Mouse (Mus musculus) left cerebral cortex, adult 2 months (tissue): Measurements from ENCODE around the gene Onecut1. TPM values are rescaled to one million over a fixed set of nuclear protein-coding genes. Genes with fewer than 3 reads are reported as not detected.

Experiments
- DNase-seq, 2 experiments: peaks; one replicate each; pipeline ENCODE4 v3.0.0; 2021 to 2022; ENCODE audit warnings: low spot score in 2 of 2, mixed read lengths in 1 of 2; ENCODE audit errors: extremely low spot score in 1 of 2
- H3K27ac ChIP-seq: fragments of 200-600 bp; 2 replicates; pipeline ENCODE4 v1.8.1; 2022
- H3K4me3 ChIP-seq: fragments of 200-600 bp; 2 replicates; pipeline ENCODE4 v1.8.1; 2022
- CTCF ChIP-seq: fragments of 200-600 bp; IDR thresholded peaks from 2 replicates; pipeline ENCODE4 v1.8.1; 2022; ENCODE audit warnings: antibody characterized with exemption, mild to moderate bottlenecking, moderate library complexity
- intact Hi-C: fragments of 180-260 bp; cut with DNase I; formaldehyde crosslinking; loops from one replicate; pipeline ENCODE4 v1.15.1; 2025
- total RNA-seq, 2 experiments: library from RNA; stranded (reverse); gene quantifications; 2 replicates each; pipeline ENCODE4 v1.2.3; 2021

Gene Onecut1
- total RNA-seq, 2 experiments from 2014 or later, result 0.14 to 0.29 TPM

DNA sequence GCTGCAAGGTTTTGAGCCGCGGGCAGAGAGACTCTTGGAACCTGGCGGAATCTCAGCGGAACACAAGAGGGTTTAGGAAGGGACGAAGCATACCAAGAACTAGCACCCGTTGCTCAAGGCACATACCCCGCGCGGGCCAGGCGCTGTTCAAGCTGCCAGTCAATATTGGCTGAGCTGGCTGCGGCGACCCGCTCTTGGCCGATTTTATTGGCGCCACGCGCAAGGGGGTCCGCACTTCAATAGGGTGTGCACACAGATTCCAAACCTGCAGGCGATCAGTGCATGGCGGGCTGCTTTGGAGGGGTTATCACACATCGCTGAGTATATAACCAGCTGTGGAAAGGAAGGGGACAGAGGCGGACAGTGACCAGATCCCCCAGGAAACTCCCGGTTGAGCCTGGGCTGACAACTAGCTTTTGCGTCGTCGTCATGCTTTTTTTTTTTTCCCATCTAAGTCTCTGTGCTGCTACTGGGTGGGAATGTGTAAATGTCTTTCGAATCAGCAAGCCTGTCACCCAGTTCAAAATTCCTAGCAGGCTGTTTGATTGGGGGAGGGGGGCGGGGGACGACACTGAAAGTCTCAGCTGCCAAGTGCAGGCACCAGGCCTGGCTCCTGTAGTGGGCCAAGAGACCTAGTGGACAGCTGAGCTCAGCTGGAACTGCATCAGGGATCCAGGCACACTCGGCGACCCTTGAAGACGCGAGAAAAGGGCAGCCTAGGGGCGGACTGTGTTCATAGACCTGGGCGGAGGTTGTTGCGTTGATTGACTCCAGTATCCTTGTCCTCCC, 2.1 kb downstream of the Onecut1 start:
- no peak overlapping the region for H3K27ac ChIP-seq
- H3K4me3 ChIP-seq, result no peak overlapping the region
- intact Hi-C loops, result no loop called here

GRCm38 (mm10) chr9:74864471-74864870, 2.8 kb downstream of the Onecut1 start:
- Histone ChIP-seq H3K4me3 (no peak overlapping the region), H3K27ac (no peak overlapping the region)
- TF ChIP-seq CTCF, result no peak
- intact Hi-C loops, result no loop called here
- DNase-seq, result no peak

More for the DNA sequence above, 2.1 kb downstream of the Onecut1 start:
- TF ChIP-seq CTCF, result no peak
- no peak for DNase-seq

DNA sequence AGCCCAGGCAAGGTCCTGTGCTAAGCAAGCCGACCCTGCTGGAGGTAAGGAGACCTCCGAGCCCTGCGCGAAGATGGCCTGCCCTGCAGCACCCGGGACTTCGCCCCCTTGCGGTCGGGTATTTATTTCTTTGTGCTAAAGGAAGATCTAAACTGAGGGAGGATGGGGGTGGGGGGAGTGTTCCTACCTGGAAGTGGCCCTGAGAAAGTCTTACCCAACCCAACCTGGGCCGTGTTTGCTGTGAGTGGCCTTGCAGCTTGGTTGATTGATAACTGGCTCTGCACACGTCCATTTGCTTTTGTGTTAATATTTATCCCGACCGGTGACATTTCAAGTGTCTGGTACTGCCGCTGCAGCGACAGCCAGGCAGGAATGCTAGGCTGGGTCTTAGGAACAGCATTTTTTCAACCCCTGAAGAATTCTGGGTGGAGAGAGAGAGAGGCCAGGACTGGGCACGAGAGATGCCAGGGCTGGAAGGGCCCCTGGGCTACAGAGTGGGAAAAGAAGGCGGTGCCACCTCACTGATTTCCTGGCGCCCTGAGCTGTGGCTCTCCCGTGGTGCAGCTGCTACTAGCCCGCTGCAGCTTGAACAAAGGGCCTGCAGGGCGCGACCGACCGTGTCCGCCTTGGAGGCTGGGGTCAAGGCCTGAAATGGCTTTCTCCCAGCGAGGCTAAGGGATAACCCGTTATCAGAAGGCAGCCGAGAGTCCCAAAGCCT, 5.0 kb downstream of the Onecut1 start:
- Histone ChIP-seq H3K27ac (no peak overlapping the region), H3K4me3 (no peak overlapping the region)
- intact Hi-C loops, result no loop called here
- TF ChIP-seq CTCF, result no peak; the same call in 1 of the 2 replicates
- no peak for DNase-seq

DNA sequence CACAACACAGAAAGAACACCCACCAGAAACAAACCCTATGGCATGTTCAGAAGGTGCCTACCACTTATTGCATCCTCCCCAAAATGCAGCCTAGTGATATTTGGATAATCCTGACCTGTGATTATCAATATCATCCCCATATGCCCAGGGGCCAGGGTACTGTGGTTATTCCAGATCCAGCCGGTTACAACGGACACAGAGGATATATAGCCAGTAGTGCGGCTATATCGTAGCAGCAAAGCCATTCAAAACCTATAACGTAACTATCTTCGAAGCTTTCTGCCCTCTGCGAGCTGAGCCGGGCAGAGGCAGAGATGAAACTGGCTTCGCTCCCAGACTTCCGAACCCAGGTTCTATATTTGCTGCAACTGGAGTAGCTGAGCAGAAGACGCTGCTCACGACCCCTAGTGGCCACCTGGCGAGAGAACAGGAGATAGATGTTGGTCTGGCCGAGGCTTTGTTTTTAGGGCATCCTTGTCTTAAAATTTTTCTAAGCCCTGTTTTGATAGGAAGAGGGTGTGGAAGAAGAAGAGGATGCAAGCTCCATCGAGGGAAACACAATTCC, 6.0 kb downstream of the Onecut1 start:
- H3K4me3 ChIP-seq, result no peak overlapping the region
- intact Hi-C loops, result no loop called here

DNA sequence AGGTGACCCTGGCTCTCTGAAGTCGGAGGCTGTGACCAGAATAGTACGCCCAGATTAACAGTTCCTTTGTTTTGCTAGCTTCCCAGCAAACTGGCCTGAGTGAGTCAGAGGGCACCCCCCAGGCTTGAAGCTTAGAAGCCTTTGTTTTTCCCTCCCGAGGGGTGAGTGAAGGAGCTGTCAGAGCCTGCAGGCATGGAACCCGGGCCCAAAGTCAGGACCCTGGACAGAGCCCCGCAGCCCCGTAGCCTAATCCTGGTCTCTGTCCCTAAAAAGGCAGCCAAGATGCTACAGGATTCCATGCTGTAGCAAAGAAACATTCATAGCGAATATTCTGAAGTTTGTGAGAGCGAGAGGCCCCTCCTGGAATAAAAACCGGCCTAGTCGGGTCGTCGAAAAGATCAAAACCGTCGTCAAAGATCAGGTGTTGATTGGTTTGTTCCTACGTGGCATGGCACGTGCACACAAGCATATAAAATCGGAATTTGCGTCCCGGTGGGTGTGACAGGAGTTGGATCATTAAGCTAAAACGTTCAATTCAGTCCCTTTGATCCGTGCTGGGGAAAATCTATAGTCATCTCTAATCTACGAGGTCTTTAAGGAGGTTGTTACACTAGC, 6.7 kb downstream of the Onecut1 start:
- intact Hi-C loops, result no loop called here
- H3K27ac ChIP-seq, result no peak overlapping the region
- H3K4me3 ChIP-seq, result no peak overlapping the region

More for the DNA sequence above, 6.0 kb downstream of the Onecut1 start:
- peak; percentile 59 for DNase-seq
- no peak overlapping the region for H3K27ac ChIP-seq
- TF ChIP-seq CTCF, result peak; percentile 64

DNA sequence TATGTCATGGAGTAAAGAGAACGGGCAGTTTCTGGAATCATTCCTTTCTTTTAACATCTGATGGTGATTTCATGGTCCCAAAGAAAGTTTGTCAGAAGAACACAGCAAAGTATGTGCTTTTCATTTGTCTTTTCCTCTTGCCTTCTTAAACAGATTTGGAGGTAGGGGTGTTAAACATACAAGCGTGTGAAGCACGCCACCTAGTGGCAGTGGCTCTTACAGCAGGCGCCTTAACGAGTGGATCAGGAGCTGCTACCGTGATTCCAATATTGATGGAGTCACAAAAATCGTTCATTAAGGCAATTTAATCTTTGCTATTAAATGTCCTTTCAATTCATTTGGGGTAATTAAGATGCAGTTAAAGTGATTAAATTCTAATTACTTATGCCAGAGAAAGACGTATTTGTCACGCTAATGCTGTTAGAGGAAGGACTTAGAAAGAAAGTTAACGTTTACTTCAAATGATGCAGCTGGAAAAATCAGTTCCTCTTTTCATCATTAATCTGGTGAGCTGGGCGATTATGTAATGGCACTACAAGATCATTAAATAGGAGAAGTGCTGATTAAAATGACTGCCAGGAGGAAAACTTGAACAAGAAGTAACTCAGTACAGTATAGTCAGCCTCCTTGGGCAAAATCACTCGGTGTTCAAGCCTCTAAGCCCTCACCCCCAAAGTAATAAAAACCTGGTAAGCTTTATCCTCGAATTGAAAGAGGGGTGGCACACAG, 9.4 kb downstream of the Onecut1 start:
- TF ChIP-seq CTCF, result peak; percentile 97
- Histone ChIP-seq H3K27ac (no peak overlapping the region), H3K4me3 (no peak overlapping the region)
- intact Hi-C loops, result loop anchor here (1.0 to 2.0 kb wide), 3 partner anchors 341 to 729 kb away; no protein-coding TSS in a partner anchor
- DNase-seq, result peak; percentile 73 to 81

More for the DNA sequence above, 6.7 kb downstream of the Onecut1 start:
- TF ChIP-seq CTCF, result no peak
- no peak for DNase-seq

- Histone ChIP-seq H3K4me3 (no peak overlapping the region), H3K27ac (no peak overlapping the region)
- TF ChIP-seq CTCF, result no peak; the same call in 1 of the 2 replicates
- intact Hi-C loops, result no loop called here
- DNase-seq, result no peak
These were observed 14.6 kb downstream of the Onecut1 start for GRCm38 (mm10) chr9:74876328-74876727.

- H3K27ac ChIP-seq, result no peak overlapping the region
- H3K4me3 ChIP-seq, result no peak overlapping the region
- DNase-seq, result no peak
- TF ChIP-seq CTCF, result no peak
- intact Hi-C loops, result no loop called here
These were observed 16.0 kb downstream of the Onecut1 start for GRCm38 (mm10) chr9:74877709-74878108.

DNA sequence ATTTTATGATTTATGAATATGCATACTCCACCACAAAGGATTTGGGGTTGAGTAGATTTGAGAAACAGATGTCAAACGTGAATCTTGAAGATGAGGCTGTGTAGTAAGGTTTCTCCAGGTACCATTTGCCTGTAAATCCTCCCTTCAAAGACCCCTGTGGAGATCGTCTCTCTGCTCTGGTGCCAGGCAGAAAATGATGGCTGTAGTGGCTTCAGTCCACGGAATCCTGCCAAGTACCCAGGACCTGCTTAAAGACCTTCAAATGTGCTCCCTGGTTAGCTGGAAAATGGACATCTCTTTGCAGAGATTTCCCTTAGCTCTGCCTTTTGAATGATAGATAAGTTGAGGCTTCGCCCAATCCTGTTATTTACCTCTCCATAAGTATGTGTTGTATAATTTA, 26.1 kb downstream of the Onecut1 start:
- intact Hi-C loops, result no loop called here
- Histone ChIP-seq H3K4me3 (no peak overlapping the region), H3K27ac (no peak overlapping the region)
- TF ChIP-seq CTCF, result no peak
- DNase-seq, result no peak

DNA sequence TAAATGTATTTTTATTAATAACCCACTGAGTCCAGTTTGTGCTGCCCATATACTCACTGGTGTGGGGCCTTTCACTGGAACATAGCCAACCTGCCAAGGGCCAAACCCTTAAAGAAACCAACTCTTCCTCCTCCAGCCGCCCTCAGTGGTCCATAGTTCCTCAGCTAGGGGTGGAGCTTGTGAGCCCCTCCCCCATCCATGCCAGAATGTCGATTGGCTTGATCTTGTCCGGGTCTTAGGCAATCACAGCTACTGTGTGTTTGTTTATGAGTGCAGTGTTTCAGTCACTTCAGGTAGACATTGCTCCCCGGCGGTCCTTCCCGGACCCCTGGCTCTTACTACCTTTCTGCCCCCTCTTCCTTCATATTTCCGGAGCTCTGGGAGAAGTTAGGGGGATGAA, 35.0 kb downstream of the Onecut1 start:
- Histone ChIP-seq H3K27ac (no peak overlapping the region), H3K4me3 (no peak overlapping the region)
- no peak for TF ChIP-seq CTCF

GRCm38 (mm10) chr9:74897375-74897982, 35.8 kb downstream of the Onecut1 start:
- intact Hi-C loops, result no loop called here
- TF ChIP-seq CTCF, result no peak
- H3K4me3 ChIP-seq, result no peak overlapping the region

More for the DNA sequence above, 35.0 kb downstream of the Onecut1 start:
- intact Hi-C loops, result no loop called here
- DNase-seq, result no peak

More at GRCm38 (mm10) chr9:74897375-74897982, 35.8 kb downstream of the Onecut1 start:
- no peak overlapping the region for H3K27ac ChIP-seq
- no peak for DNase-seq
